Mouse (Mus musculus): ENCODE data around the gene Il2ra. TPM values are rescaled to one million over a fixed set of nuclear protein-coding genes. Genes with fewer than 3 reads are reported as not detected.

Gene Il2ra
- polyA plus RNA-seq, 1 experiment from 2014 or later: 0.04 TPM

DNA sequence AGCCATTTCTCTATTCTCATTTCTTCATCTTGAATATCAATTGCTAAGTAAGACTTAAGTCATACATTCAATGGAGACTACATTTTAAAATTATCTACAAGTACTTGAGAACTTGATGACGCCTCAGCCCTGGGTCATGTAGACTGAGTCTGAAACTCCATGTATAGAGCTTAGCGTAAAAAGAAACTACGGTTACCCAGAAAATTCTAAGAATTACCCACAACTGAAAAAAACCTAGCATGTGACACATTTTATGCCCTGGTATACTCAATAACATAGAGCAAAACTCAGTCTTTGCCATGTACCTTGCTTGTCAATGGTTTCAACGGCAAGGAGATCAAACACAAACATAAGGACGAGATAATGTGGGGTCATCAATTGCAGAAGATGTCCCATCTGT, 16.7 kb upstream of the Il2ra start, which contains the start of gene Gm17490:
TSS of gene Gm17490 (minus strand) at position 375 of the 400 bp plus-strand sequence.
- WGBS: 91% methylated on average over 5 of the region's 5 CpGs
- no peaks in the 10 kb centered on the region for H3K9me3 ChIP-seq (ENCODE audit: low read length)
- H3K4me2 ChIP-seq (replicated peaks; ENCODE audit: low read depth, low read length): no peak within 1 kb of the TSS
- no peak within 1 kb of the TSS for H3K4me3 ChIP-seq (ENCODE audit: low read depth, low read length)
- no peaks in the 10 kb centered on the region for H3K27me3 ChIP-seq (replicated peaks; ENCODE audit: insufficient read depth, low read length)
- DNase-seq (ENCODE audit: low spot score) (no peak), ATAC-seq (no peak)
- H3K27ac ChIP-seq (ENCODE audit: low read length): no peak within 1 kb of the TSS
- no peak within 1 kb of the TSS for H3K9ac ChIP-seq (replicated peaks; ENCODE audit: low read depth)
- H3K36me3 ChIP-seq (ENCODE audit: insufficient read depth, low read length): no peaks in the 10 kb centered on the region
- H3K4me1 ChIP-seq (ENCODE audit: insufficient read depth, low read depth, low read length): no peaks in the 10 kb centered on the region
- no peak for TF ChIP-seq EP300 (IDR thresholded peaks at IDR 0.05)
- no peak for TF ChIP-seq CTCF (IDR thresholded peaks at IDR 0.05)

DNA sequence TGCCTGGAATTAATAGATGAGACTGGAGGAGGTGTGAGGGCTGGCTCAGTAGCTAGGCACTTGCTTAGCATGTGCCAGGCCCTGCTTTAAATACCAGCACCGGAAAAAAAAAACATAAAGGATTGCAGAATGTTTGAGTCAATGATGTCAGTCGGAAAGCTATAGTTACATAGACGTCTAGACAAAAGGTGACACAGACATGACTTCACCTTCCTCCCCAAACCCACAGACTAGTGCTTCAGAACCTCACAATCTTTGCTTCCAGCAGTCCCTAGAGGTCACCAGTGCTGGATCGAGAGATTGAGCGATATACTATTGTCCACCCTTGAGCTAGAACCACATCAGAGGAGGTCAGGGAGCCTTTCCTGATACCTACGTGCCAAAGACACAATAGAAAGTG, 7.6 kb upstream of the Il2ra start:
- no peaks in the 10 kb centered on the region for H3K4me1 ChIP-seq (ENCODE audit: insufficient read depth, low read depth, low read length)
- ATAC-seq (no peak), DNase-seq (ENCODE audit: low spot score) (no peak)
- no peaks in the 10 kb centered on the region for H3K9me3 ChIP-seq (ENCODE audit: low read length)
- no peaks in the 10 kb centered on the region for H3K36me3 ChIP-seq (ENCODE audit: insufficient read depth, low read length)
- 80% methylated on average over 6 of the region's 6 CpGs for WGBS
- no peak for TF ChIP-seq CTCF (IDR thresholded peaks at IDR 0.05)
- TF ChIP-seq EP300 (IDR thresholded peaks at IDR 0.05): no peak
- H3K4me3 ChIP-seq (ENCODE audit: low read depth, low read length): no peak overlapping the region
- no peak overlapping the region for H3K9ac ChIP-seq (replicated peaks; ENCODE audit: low read depth)
- H3K27ac ChIP-seq (ENCODE audit: low read length): no peak overlapping the region
- H3K4me2 ChIP-seq (replicated peaks; ENCODE audit: low read depth, low read length): no peak overlapping the region
- no peaks in the 10 kb centered on the region for H3K27me3 ChIP-seq (replicated peaks; ENCODE audit: insufficient read depth, low read length)

DNA sequence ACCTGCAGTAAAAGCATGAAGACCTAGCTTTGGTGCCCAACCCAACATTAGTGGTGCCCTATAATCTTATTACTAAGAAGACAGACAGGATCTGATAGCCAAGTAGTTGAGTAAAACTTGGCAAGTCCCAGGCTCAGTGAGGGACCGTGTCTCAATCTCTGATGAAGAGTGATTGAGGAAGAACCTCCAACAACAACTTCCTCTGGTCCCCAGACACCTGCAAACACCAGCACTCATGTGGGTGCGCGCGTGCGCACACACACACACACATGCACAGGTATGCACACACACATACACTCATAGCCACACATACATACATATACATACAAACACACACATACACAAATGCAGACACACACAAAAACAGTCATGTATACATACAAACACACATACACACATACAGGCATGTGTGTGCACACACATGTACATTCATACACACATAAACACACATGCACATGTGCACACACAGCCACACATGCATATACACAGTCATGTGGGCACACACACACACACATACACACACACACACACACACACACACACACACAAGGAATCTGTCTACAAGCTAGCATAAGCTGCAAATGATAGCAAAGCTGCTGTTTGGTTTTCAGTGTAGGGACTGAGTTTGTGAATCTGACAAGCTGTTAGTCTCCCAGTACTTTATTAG, 7.0 kb upstream of the Il2ra start:
- Histone ChIP-seq H3K27ac (ENCODE audit: low read length) (no peak overlapping the region), H3K4me3 (ENCODE audit: low read depth, low read length) (no peak overlapping the region), H3K4me2 (replicated peaks; ENCODE audit: low read depth, low read length) (no peak overlapping the region), H3K36me3 (ENCODE audit: insufficient read depth, low read length) (no peaks in the 10 kb centered on the region), H3K9ac (replicated peaks; ENCODE audit: low read depth) (no peak overlapping the region), H3K27me3 (replicated peaks; ENCODE audit: insufficient read depth, low read length) (no peaks in the 10 kb centered on the region), H3K9me3 (ENCODE audit: low read length) (no peaks in the 10 kb centered on the region), H3K4me1 (ENCODE audit: insufficient read depth, low read depth, low read length) (no peaks in the 10 kb centered on the region)
- DNase-seq (ENCODE audit: low spot score) (no peak), ATAC-seq (no peak)
- no peak for TF ChIP-seq EP300 (IDR thresholded peaks at IDR 0.05)
- no peak for TF ChIP-seq CTCF (IDR thresholded peaks at IDR 0.05)
- 92% methylated on average over 5 of the region's 5 CpGs for WGBS

DNA sequence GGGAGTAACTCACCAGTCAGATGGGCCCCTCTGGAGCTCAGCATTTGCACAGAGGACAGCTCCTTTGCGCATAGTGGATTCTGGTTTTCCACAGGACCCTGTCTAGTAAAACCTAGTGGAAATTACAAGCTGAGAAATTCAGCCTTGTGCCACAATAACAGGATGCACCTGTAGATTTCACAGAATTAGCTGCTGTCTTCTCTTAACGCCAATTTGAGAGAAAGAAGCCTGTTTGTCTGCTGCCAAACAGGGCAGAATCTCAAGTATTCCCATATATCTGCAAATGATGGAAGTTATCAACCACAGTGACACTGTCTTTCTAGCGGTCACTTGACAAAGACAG, 6.5 kb upstream of the Il2ra start:
- Histone ChIP-seq H3K9ac (replicated peaks; ENCODE audit: low read depth) (no peak overlapping the region), H3K36me3 (ENCODE audit: insufficient read depth, low read length) (no peaks in the 10 kb centered on the region), H3K4me1 (ENCODE audit: insufficient read depth, low read depth, low read length) (no peaks in the 10 kb centered on the region), H3K4me2 (replicated peaks; ENCODE audit: low read depth, low read length) (no peak overlapping the region), H3K4me3 (ENCODE audit: low read depth, low read length) (no peak overlapping the region), H3K27ac (ENCODE audit: low read length) (no peak overlapping the region), H3K27me3 (replicated peaks; ENCODE audit: insufficient read depth, low read length) (no peaks in the 10 kb centered on the region), H3K9me3 (ENCODE audit: low read length) (no peaks in the 10 kb centered on the region)
- no peak for DNase-seq (ENCODE audit: low spot score)
- WGBS: 61% methylated on average over 3 of the region's 3 CpGs
- no peak for ATAC-seq
- TF ChIP-seq CTCF (IDR thresholded peaks at IDR 0.05) (no peak), EP300 (IDR thresholded peaks at IDR 0.05) (no peak)

DNA sequence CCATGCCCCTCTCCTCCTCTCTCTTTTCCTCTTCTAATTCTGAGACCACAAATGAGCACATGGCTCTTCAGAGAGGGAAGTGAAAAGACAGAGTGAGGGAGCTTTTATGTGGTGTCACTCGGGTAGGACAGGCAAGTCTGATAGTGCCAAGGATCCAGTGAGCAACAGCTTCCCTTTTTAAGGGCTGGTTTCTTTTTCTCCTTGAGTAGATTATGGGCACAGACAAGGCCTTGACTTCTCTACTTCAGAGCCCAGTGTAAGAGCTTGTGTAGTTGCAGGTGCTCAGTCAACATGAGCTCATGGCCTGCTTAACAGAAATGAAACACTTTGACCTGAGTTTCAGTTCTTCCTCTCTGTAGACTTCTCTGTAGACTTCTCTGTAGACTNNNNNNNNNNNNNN, 5.5 kb upstream of the Il2ra start:
- H3K4me2 ChIP-seq (replicated peaks; ENCODE audit: low read depth, low read length): no peak overlapping the region
- H3K4me3 ChIP-seq (ENCODE audit: low read depth, low read length): no peak overlapping the region
- H3K27ac ChIP-seq (ENCODE audit: low read length): no peak overlapping the region
- TF ChIP-seq EP300 (IDR thresholded peaks at IDR 0.05) (no peak), CTCF (IDR thresholded peaks at IDR 0.05) (no peak)
- no peaks in the 10 kb centered on the region for H3K4me1 ChIP-seq (ENCODE audit: insufficient read depth, low read depth, low read length)
- H3K9me3 ChIP-seq (ENCODE audit: low read length): no peaks in the 10 kb centered on the region
- H3K36me3 ChIP-seq (ENCODE audit: insufficient read depth, low read length): no peaks in the 10 kb centered on the region
- no peaks in the 10 kb centered on the region for H3K27me3 ChIP-seq (replicated peaks; ENCODE audit: insufficient read depth, low read length)
- 50% methylated on average over 1 of the region's 1 CpGs for WGBS
- no peak for DNase-seq (ENCODE audit: low spot score)
- ATAC-seq: no peak
- no peak overlapping the region for H3K9ac ChIP-seq (replicated peaks; ENCODE audit: low read depth)

DNA sequence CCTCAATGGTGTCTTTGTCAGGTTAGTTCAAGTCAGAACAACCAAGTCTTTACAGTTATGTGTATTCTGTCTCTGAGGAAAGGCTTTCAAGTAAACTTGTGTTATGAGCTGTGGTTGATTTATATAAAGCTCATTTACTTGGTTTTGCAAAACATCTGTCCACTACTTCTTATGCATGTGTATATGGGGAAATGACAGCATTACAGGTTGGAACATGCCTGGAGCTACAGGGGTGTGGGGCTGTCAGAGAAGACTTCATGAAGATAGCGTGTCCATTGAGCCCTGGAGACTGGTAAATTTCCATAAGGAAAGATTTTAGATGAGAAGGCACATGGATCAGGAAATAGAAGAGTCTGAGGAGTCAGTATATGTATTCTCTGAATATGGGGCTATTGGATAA, 1.4 kb downstream of the Il2ra start:
- Histone ChIP-seq H3K9ac (replicated peaks; ENCODE audit: low read depth) (no peak overlapping the region), H3K4me3 (ENCODE audit: low read depth, low read length) (no peak overlapping the region), H3K27me3 (replicated peaks; ENCODE audit: insufficient read depth, low read length) (no peaks in the 10 kb centered on the region), H3K4me1 (ENCODE audit: insufficient read depth, low read depth, low read length) (no peaks in the 10 kb centered on the region), H3K9me3 (ENCODE audit: low read length) (no peaks in the 10 kb centered on the region), H3K36me3 (ENCODE audit: insufficient read depth, low read length) (no peaks in the 10 kb centered on the region), H3K27ac (ENCODE audit: low read length) (no peak overlapping the region), H3K4me2 (replicated peaks; ENCODE audit: low read depth, low read length) (no peak overlapping the region)
- TF ChIP-seq EP300 (IDR thresholded peaks at IDR 0.05) (no peak), CTCF (IDR thresholded peaks at IDR 0.05) (no peak)
- DNase-seq (ENCODE audit: low spot score): no peak
- no peak for ATAC-seq
- 80% methylated on average over 1 of the region's 1 CpGs for WGBS

DNA sequence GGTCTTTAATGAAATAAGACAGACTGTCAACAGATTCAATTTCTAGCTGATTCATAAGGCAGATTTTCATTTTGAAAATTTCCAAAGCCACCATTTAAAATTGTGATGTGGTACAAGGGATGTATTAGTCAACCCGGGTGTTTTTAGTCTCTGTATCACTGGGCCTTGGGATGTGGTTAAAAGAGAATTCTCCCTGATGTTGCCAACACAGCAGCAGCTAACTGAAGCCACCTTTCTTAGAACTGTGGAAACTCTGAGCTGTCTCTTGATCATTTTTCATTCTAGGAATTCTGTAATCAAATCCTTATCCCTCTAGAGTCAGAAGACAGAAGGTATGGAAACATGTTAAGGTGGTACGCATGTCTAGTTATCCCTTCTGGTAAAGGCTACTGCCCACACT, 2.7 kb downstream of the Il2ra start:
- WGBS: 84% methylated on average over 2 of the region's 2 CpGs

More for the DNA sequence above, 2.7 kb downstream of the Il2ra start:
- Histone ChIP-seq H3K27me3 (replicated peaks; ENCODE audit: insufficient read depth, low read length) (no peaks in the 10 kb centered on the region), H3K4me2 (replicated peaks; ENCODE audit: low read depth, low read length) (no peak overlapping the region), H3K4me1 (ENCODE audit: insufficient read depth, low read depth, low read length) (no peaks in the 10 kb centered on the region), H3K36me3 (ENCODE audit: insufficient read depth, low read length) (no peaks in the 10 kb centered on the region), H3K4me3 (ENCODE audit: low read depth, low read length) (no peak overlapping the region), H3K9me3 (ENCODE audit: low read length) (no peaks in the 10 kb centered on the region), H3K27ac (ENCODE audit: low read length) (no peak overlapping the region), H3K9ac (replicated peaks; ENCODE audit: low read depth) (no peak overlapping the region)
- no peak for DNase-seq (ENCODE audit: low spot score)
- no peak for ATAC-seq
- TF ChIP-seq CTCF (IDR thresholded peaks at IDR 0.05) (no peak), EP300 (IDR thresholded peaks at IDR 0.05) (no peak)

Measured in lung, postnatal 0 days (tissue).